Mouse (Mus musculus) MEL (cell line): ENCODE measurements around the gene Clhc1.

Experiments
- CHD2 ChIP-seq: IDR thresholded peaks from 2 replicates; pipeline ENCODE4 v1.6.1; 2011; ENCODE audit warnings: low read length, improper control_type of control experiment
- CTCF ChIP-seq, 3 experiments: IDR thresholded peaks in 2 of 3; conservative IDR thresholded peaks in 1 of 3; 2 replicates each; pipeline ENCODE4 v1.5.1; 2011 to 2012; ENCODE audit warnings: low read length in 3 of 3, low read depth in 2 of 3, mild to moderate bottlenecking in 2 of 3, improper control_type of control experiment in 1 of 3, inconsistent platforms in 1 of 3, mixed read lengths in 1 of 3, moderate library complexity in 1 of 3; ENCODE audit not compliant: control insufficient read depth in 1 of 3, insufficient read depth in 1 of 3, poor library complexity in 1 of 3, severe bottlenecking in 1 of 3
- POLR2A ChIP-seq, 2 experiments: IDR thresholded peaks; 2 replicates each; pipeline ENCODE4 v1.6.1; 2011 to 2012; ENCODE audit warnings: low read length in 2 of 2, mild to moderate bottlenecking in 2 of 2, control low read depth in 1 of 2, improper control_type of control experiment in 1 of 2, low read depth in 1 of 2, moderate library complexity in 1 of 2; ENCODE audit not compliant: control insufficient read depth in 1 of 2, insufficient read depth in 1 of 2, poor library complexity in 1 of 2
- TAL1 ChIP-seq: IDR thresholded peaks from 2 replicates; pipeline ENCODE4 v1.6.1; 2012; ENCODE audit warnings: mild to moderate bottlenecking, inconsistent platforms, low read length, moderate library complexity, mixed read lengths
- USF2 ChIP-seq, 2 experiments: IDR thresholded peaks; 2 replicates each; pipeline ENCODE4 v1.6.1; 2011 to 2012; ENCODE audit warnings: improper control_type of control experiment in 2 of 2, low read length in 2 of 2, borderline replicate concordance in 1 of 2, inconsistent platforms in 1 of 2, low read depth in 1 of 2, mild to moderate bottlenecking in 1 of 2; ENCODE audit not compliant: insufficient read depth in 1 of 2
- ZC3H11A ChIP-seq: IDR thresholded peaks from 2 replicates; pipeline ENCODE4 v1.6.1; 2012; ENCODE audit warnings: low read depth, mild to moderate bottlenecking, inconsistent platforms, low read length, improper control_type of control experiment

- TF ChIP-seq TAL1 (no peak), CTCF (IDR thresholded peaks at IDR 0.05 in 2 of 3, conservative IDR thresholded peaks at IDR 0.05 in 1 of 3; ENCODE audit: control insufficient read depth in 1 of 3, insufficient read depth in 1 of 3, low read depth in 2 of 3, low read length in 3 of 3, poor library complexity in 1 of 3, severe bottlenecking in 1 of 3) (peak in 2 of 3 experiments; percentile 23 to 49; a peak in 3 of 6 replicates), CHD2 (no peak), POLR2A (IDR thresholded peaks at IDR 0.05; ENCODE audit: control insufficient read depth in 1 of 2, insufficient read depth in 1 of 2, low read depth in 1 of 2, low read length in 2 of 2, poor library complexity in 1 of 2) (peak in 1 of 2 experiments; percentile 50; a peak in 1 of 4 replicates), ZC3H11A (no peak), USF2 (IDR thresholded peaks at IDR 0.05; ENCODE audit: borderline replicate concordance in 1 of 2, insufficient read depth in 1 of 2, low read depth in 1 of 2, low read length in 2 of 2) (no peak)
These were observed 1.0 kb downstream of the Clhc1 start for GRCm38 (mm10) chr11:29548504-29549424.
